Mouse (Mus musculus) CH12.LX (cell line): ENCODE measurements around the gene Thsd7b. TPM values are rescaled to one million over a fixed set of nuclear protein-coding genes. Genes with fewer than 3 reads are reported as not detected.
"Not testable (repeated sequence)": the region's sequence is repeated elsewhere in the genome, so short reads cannot be mapped to it uniquely, and the experiment has no call there.

Experiments
- DNase-seq: peaks from one replicate; pipeline ENCODE4 v3.0.0-alpha.2; 2013; ENCODE audit errors: extremely low read depth
- H3K27ac ChIP-seq: 2 replicates; pipeline ENCODE4 v1.5.1; 2012; ENCODE audit warnings: low read depth, mild to moderate bottlenecking, control low read depth, moderate library complexity; ENCODE audit not compliant: insufficient read depth
- H3K27me3 ChIP-seq: replicated peaks from 2 replicates; pipeline ENCODE3; 2012; ENCODE audit warnings: inconsistent platforms
- H3K36me3 ChIP-seq, 2 experiments: replicated peaks in 1 of 2; 2 replicates each; pipeline versions ENCODE3 to v1.6.1; 2012; ENCODE audit warnings: inconsistent platforms in 1 of 2, low read length in 1 of 2, mild to moderate bottlenecking in 1 of 2, mixed read lengths in 1 of 2, moderate library complexity in 1 of 2; ENCODE audit not compliant: control insufficient read depth in 1 of 2, insufficient read depth in 1 of 2
- H3K4me1 ChIP-seq, 2 experiments: 2 replicates each; pipeline ENCODE4 v1.6.1; 2012; ENCODE audit warnings: inconsistent platforms in 1 of 2, moderate library complexity in 1 of 2; ENCODE audit not compliant: insufficient read depth in 2 of 2, control insufficient read depth in 1 of 2
- H3K4me2 ChIP-seq: 2 replicates; pipeline ENCODE4 v1.6.1; 2012; ENCODE audit warnings: low read depth, mild to moderate bottlenecking, control low read depth; ENCODE audit not compliant: poor library complexity, insufficient read depth, severe bottlenecking
- H3K4me3 ChIP-seq, 3 experiments: fragments of 150-350 bp in 1 of 3; sonication (generic) in 1 of 3; replicated peaks in 1 of 3; 2 replicates each; pipeline versions ENCODE3 to v1.5.1; 2011 to 2012; ENCODE audit warnings: low read depth in 2 of 3, low read length in 2 of 3, mild to moderate bottlenecking in 2 of 3, moderate library complexity in 2 of 3, control low read depth in 1 of 3, improper control_type of control experiment in 1 of 3, inconsistent platforms in 1 of 3, mixed read lengths in 1 of 3; ENCODE audit not compliant: poor library complexity in 1 of 3
- H3K79me2 ChIP-seq: replicated peaks from 2 replicates; pipeline ENCODE4 v1.6.1; 2012; ENCODE audit warnings: mild to moderate bottlenecking, moderate library complexity; ENCODE audit not compliant: control insufficient read depth, poor library complexity, insufficient read depth, severe bottlenecking; ENCODE audit errors: extremely low read depth
- H3K9ac ChIP-seq: 2 replicates; pipeline ENCODE4 v1.6.1; 2012; ENCODE audit warnings: low read depth, mild to moderate bottlenecking, control low read depth, moderate library complexity; ENCODE audit not compliant: insufficient read depth
- H3K9me3 ChIP-seq: replicated peaks from 2 replicates; pipeline ENCODE3; 2012; ENCODE audit warnings: low read length, inconsistent platforms, mixed read lengths
- BHLHE40 ChIP-seq: IDR thresholded peaks from 2 replicates; pipeline ENCODE4 v1.6.1; 2011; ENCODE audit warnings: mild to moderate bottlenecking, low read depth, low read length, improper control_type of control experiment
- CTCF ChIP-seq, 2 experiments: IDR thresholded peaks in 1 of 2; conservative IDR thresholded peaks in 1 of 2; 2 replicates each; pipeline ENCODE4 v1.5.1; 2011 to 2012; ENCODE audit warnings: low read depth in 2 of 2, low read length in 2 of 2, improper control_type of control experiment in 1 of 2, inconsistent platforms in 1 of 2, mild to moderate bottlenecking in 1 of 2, moderate library complexity in 1 of 2
- ELF1 ChIP-seq: IDR thresholded peaks from 2 replicates; pipeline ENCODE4 v1.6.1; 2014; ENCODE audit warnings: low read depth, mild to moderate bottlenecking, inconsistent platforms, low read length, improper control_type of control experiment
- EP300 ChIP-seq: IDR thresholded peaks from 2 replicates; pipeline ENCODE4 v1.6.1; 2011; ENCODE audit warnings: low read length, improper control_type of control experiment
- ETS1 ChIP-seq: conservative IDR thresholded peaks from 2 replicates; pipeline ENCODE4 v1.6.1; 2012; ENCODE audit warnings: low read depth, mild to moderate bottlenecking, inconsistent platforms, low read length, improper control_type of control experiment, moderate library complexity
- MAFK ChIP-seq: IDR thresholded peaks from 2 replicates; pipeline ENCODE4 v1.6.1; 2011; ENCODE audit warnings: low read length, improper control_type of control experiment; ENCODE audit not compliant: insufficient replicate concordance
- NRF1 ChIP-seq: IDR thresholded peaks from 2 replicates; pipeline ENCODE4 v1.6.1; 2014; ENCODE audit warnings: low read depth, mild to moderate bottlenecking, inconsistent platforms, low read length, improper control_type of control experiment, moderate library complexity
- POLR2A ChIP-seq: IDR thresholded peaks from 2 replicates; pipeline ENCODE4 v1.6.1; 2011; ENCODE audit warnings: low read depth, mild to moderate bottlenecking, improper control_type of control experiment, low read length
- TBP ChIP-seq: conservative IDR thresholded peaks from 2 replicates; pipeline ENCODE4 v1.6.1; 2011; ENCODE audit warnings: low read depth, low read length, improper control_type of control experiment
- UBTF ChIP-seq: IDR thresholded peaks from 2 replicates; pipeline ENCODE4 v1.6.1; 2012; ENCODE audit warnings: low read depth, mild to moderate bottlenecking, inconsistent platforms, low read length, improper control_type of control experiment, moderate library complexity
- USF1 ChIP-seq: IDR thresholded peaks from 2 replicates; pipeline ENCODE4 v1.6.1; 2014; ENCODE audit warnings: low read depth, mild to moderate bottlenecking, inconsistent platforms, low read length, improper control_type of control experiment
- USF2 ChIP-seq: conservative IDR thresholded peaks from 2 replicates; pipeline ENCODE4 v1.6.1; 2011; ENCODE audit warnings: low read depth, low read length, improper control_type of control experiment
- ZC3H11A ChIP-seq: IDR thresholded peaks from 2 replicates; pipeline ENCODE4 v1.6.1; 2012; ENCODE audit warnings: low read depth, mild to moderate bottlenecking, inconsistent platforms, low read length, improper control_type of control experiment
- ZNF384 ChIP-seq: IDR thresholded peaks from 2 replicates; pipeline ENCODE4 v1.6.1; 2012; ENCODE audit warnings: low read depth, low read length, improper control_type of control experiment, inconsistent platforms
- dilution Hi-C: fragments of 300-500 bp; cut with MboI; formaldehyde crosslinking; loops from 2 replicates; pipeline ENCODE4 v1.14.3; 2020; ENCODE audit warnings: low sequenced_read_pairs; ENCODE audit not compliant: extremely low pct_unique_long_range_greater_than_20kb, extremely low pct_ligation_motif_present
- in situ Hi-C: fragments of 300-500 bp; cut with MboI; formaldehyde crosslinking; loops from 3 replicates; pipeline ENCODE4 v1.14.3; 2019; ENCODE audit warnings: low sequenced_read_pairs, low pct_ligation_motif_present, low pct_unique_long_range_greater_than_20kb, mixed read lengths
- polyA plus RNA-seq: library from polyadenylated mRNA; unstranded; fragments of >175 nt; gene quantifications from 2 replicates; pipeline ENCODE4 v1.2.1, GENCODE M21; 2012; ENCODE audit warnings: low read depth; ENCODE audit not compliant: insufficient read length
- total RNA-seq, 2 experiments: library from RNA; depleted of rRNA; stranded (reverse); fragments of 300-350 nt in 1 of 2; fragments of >200 nt in 1 of 2; gene quantifications; 2 replicates each; pipeline ENCODE4 v1.2.3; 2012 to 2014

The Thsd7b gene
- total and polyA plus RNA-seq, 3 experiments, result not detected

DNA sequence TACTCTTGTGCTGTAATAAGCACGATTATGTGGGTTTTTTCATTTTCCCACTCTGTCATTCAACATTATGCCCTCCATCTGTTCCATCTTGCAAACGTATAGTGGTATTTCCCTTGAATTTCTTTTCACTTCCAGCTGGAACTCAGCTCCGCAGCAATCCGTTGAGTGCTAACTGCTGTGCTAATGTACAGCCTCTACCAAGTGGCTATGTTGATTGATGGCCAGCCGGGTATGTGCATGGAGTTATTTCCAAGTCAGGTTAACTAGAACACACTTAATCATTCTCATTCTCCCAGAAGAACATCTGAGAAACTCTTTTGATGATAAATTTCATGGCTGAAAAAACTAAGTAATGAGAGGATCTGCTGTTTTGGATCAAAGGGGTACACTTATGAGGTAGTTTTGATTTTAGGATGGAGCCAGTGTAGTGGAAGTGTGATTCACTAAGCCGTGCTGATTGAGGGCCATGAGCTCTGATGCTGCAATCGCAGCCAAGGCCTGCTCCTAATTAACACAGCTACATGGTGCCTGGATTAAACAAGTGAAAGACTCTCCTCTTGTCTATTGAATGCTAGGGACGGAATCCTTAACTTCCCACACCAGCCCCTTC, 371.3 kb downstream of the Thsd7b start:
- H3K4me2 ChIP-seq, result no peak overlapping the region
- no peaks in the 10 kb centered on the region for H3K79me2 ChIP-seq
- H3K27me3 ChIP-seq, result no peaks in the 10 kb centered on the region
- no peaks in the 10 kb centered on the region for H3K4me1 ChIP-seq
- H3K36me3 ChIP-seq, result no peaks in the 10 kb centered on the region
- H3K4me3 ChIP-seq, result no peak overlapping the region
- no peaks in the 10 kb centered on the region for H3K9me3 ChIP-seq
- no peak overlapping the region for H3K9ac ChIP-seq
- H3K27ac ChIP-seq, result no peak overlapping the region
- in situ Hi-C loops (no loop called here), dilution Hi-C loops (no loop called here)
- no peak for DNase-seq
- no peak for TF ChIP-seq ZC3H11A
- no peak for TF ChIP-seq UBTF
- TF ChIP-seq NRF1, result no peak
- no peak for TF ChIP-seq TBP
- no peak for TF ChIP-seq POLR2A
- TF ChIP-seq ZNF384, result no peak
- no peak for TF ChIP-seq USF2
- TF ChIP-seq ELF1, result no peak

DNA sequence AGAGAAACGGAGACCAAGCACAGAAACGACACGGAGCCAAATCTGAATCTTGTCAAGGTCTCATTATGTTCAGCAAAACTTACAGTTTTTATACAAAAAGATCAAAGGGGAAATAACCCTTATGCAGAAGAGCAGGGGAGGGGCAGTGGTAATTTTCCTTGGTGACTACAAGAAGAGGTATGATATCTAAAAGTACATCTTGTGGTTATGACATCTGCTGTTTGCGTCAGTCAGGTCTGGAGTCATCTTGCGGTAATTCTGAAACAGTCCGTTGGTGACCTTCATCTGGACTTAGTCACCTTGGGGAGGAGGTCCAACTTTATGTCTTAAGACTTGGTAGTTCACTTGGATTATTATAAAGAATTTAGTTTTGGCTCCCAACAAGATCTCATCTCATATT, 378.3 kb downstream of the Thsd7b start:
- H3K4me2 ChIP-seq, dilution Hi-C loops, H3K36me3 ChIP-seq, H3K4me3 ChIP-seq, in situ Hi-C loops, H3K9me3 ChIP-seq, H3K27me3 ChIP-seq, H3K27ac ChIP-seq, H3K79me2 ChIP-seq, H3K9ac ChIP-seq, H3K4me1 ChIP-seq: not testable (repeated sequence)
- peak; percentile 12 for DNase-seq
- TF ChIP-seq EP300 (peak; percentile 41; the same call in 1 of the 2 replicates), ETS1 (0 out of 2 replicates have a peak, but pooled peaks have one; percentile 28)

DNA sequence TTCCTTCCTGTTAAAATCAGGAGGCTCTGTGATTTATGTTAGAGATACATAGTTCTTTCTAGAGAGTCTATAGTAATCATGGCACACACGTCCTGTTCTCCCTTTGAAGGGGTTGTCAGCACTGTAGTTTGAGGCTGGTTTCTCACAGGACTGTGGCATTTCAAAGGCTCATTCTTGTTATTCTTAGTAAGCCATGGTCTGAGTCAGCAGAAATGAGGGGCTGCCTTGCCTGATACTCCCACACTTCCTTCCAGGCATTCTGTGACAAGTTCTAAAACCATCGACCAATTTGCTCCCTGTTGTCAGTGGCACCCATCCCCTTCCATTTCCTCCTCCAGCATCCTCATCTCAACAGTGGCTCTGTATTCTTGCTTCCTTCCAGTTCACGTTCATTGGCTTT, 384.9 kb downstream of the Thsd7b start:
- no peak overlapping the region for H3K4me2 ChIP-seq
- no peaks in the 10 kb centered on the region for H3K27me3 ChIP-seq
- H3K9me3 ChIP-seq, result no peaks in the 10 kb centered on the region
- in situ Hi-C loops, result no loop called here
- no peaks in the 10 kb centered on the region; a peak in 1 of 4 replicates for H3K4me1 ChIP-seq
- H3K79me2 ChIP-seq, result no peaks in the 10 kb centered on the region
- H3K4me3 ChIP-seq, result no peak overlapping the region
- TF ChIP-seq USF1, result no peak
- TF ChIP-seq CTCF (conservative IDR thresholded peaks at IDR 0.05 in 1 of 2, IDR thresholded peaks at IDR 0.05 in 1 of 2; ENCODE audit: low read depth in 2 of 2, low read length in 2 of 2), result no peak
- TF ChIP-seq BHLHE40, result no peak
- TF ChIP-seq UBTF, result no peak
- 0 out of 2 replicates have a peak, but pooled peaks have one; percentile 18 for TF ChIP-seq MAFK
- TF ChIP-seq TBP, result no peak
- TF ChIP-seq, all 38 proteins: peak for 1
- Histone ChIP-seq H3K27ac (no peak overlapping the region), H3K36me3 (no peaks in the 10 kb centered on the region), H3K9ac (no peak overlapping the region)
- DNase-seq, result no peak
- dilution Hi-C loops, result no loop called here
